Mouse (Mus musculus): ENCODE results near the gene Gm20498.

- no peak for TF ChIP-seq UBTF (IDR thresholded peaks at IDR 0.05; ENCODE audit: borderline replicate concordance, insufficient read depth, low read depth, low read length)
- no peak for TF ChIP-seq POLR2A (IDR thresholded peaks at IDR 0.05; ENCODE audit: control insufficient read depth in 1 of 2, insufficient read depth in 1 of 2, low read depth in 1 of 2, low read length in 2 of 2, poor library complexity in 1 of 2)
- no peak for TF ChIP-seq TAL1 (IDR thresholded peaks at IDR 0.05; ENCODE audit: low read length)
- no peak for TF ChIP-seq CTCF (IDR thresholded peaks at IDR 0.05 in 2 of 3, conservative IDR thresholded peaks at IDR 0.05 in 1 of 3; ENCODE audit: control insufficient read depth in 1 of 3, insufficient read depth in 1 of 3, low read depth in 2 of 3, low read length in 3 of 3, poor library complexity in 1 of 3, severe bottlenecking in 1 of 3)
Measured at GRCm38 (mm10) chr12:81331937-81332874, 200.5 kb downstream of the Gm20498 start.
